Comparison of ENCODE assay signal across 18 mouse cellular contexts in the genomic region with DNA sequence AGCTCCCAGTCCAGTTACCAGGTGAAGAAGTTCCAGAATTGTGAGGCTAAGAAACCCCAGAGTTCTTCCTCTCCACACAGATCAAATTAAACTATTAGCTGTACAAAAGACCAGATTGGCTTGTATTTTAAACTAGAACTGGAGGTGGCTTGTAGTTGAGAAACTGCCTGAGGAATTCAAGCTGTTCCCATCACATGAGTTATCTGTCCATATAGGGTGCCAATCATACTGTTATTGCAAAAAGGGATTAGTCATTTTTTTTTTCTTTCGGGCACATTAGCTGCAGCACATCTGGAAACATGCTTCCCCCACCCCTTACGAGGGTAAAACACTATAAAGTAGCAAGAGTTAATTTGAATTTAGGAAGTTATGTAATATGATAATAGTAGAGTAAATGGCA.
A peak's percentile ranks its signal among the peaks of the same experiment; 100 is the strongest.
DNase-seq lines count a peak whose midpoint lies in the region; TF ChIP-seq lines count a peak whose summit lies in the region.
"Had no signal": no experiment of that assay in that cellular context is flagged by ENCODE, and none has a peak within 500 bp of the region (broad histone marks: within the 10 kb centered on the region; RNA-seq: fewer than 3 reads in every experiment).

No protein-coding gene starts in this region.

- H3K27ac ChIP-seq in cortical plate, adult 2 months (ENCODE audit: insufficient read depth, low read length): peak overlapping the region; percentile 97
- H3K27ac ChIP-seq: embryonic facial prominence, embryonic 10.5 days; heart, embryonic 13.5 days; hindbrain, embryonic 15.5 days had no signal

- TF ChIP-seq POLR2A in cortical plate, adult 2 months (IDR thresholded peaks at IDR 0.05; ENCODE audit: extremely low read depth, insufficient read depth, low read length): no peak

- peaks cover 9% of the 10 kb centered on the region; the same call in 1 of the 2 replicates for H3K4me1 ChIP-seq in cortical plate, adult 2 months (ENCODE audit: control insufficient read depth, insufficient read depth, low read length)
- H3K4me1 ChIP-seq: embryonic facial prominence, embryonic 10.5 days; heart, embryonic 13.5 days; hindbrain, embryonic 15.5 days had no signal

- DNase-seq in layer of hippocampus, adult 11-12 months (ENCODE audit: low spot score): peak; percentile 33
- DNase-seq in layer of hippocampus, postnatal 10 days (ENCODE audit: low spot score in 2 of 2): no peak
- peak; percentile 29 to 49 for DNase-seq in left cerebral cortex, adult 9 months (ENCODE audit: low spot score in 2 of 2)
- DNase-seq in left cerebral cortex, adult 11 months (ENCODE audit: low spot score): no peak
- DNase-seq in layer of hippocampus, adult 9-11 months: peak; percentile 69
- no peak for DNase-seq in adrenal gland, adult (ENCODE audit: inconsistent age in 2 of 2, low spot score in 1 of 2)
- no peak for DNase-seq in adrenal gland, postnatal 25 days
- DNase-seq: adrenal gland, adult 8-10 months; cerebellum, adult 11-12 months; cerebellum, adult 9-10 months; cerebellum, postnatal 36 days; gastrocnemius, postnatal 36 days; heart, adult 11 months; heart, postnatal 36 days had no signal

- no peak overlapping the region for H3K4me3 ChIP-seq in cortical plate, adult 2 months (ENCODE audit: insufficient read depth, low read length)
- H3K4me3 ChIP-seq: embryonic facial prominence, embryonic 10.5 days; heart, embryonic 13.5 days; hindbrain, embryonic 15.5 days had no signal

- no peak for TF ChIP-seq CTCF in cortical plate, adult 2 months (IDR thresholded peaks at IDR 0.05; ENCODE audit: extremely low read depth, insufficient read depth, low read length)

Comparison
In these comparisons a context has a peak if more than half of its experiments do, and no peak if none do; other contexts are left out.
1. DNase-seq: peak in layer of hippocampus, adult 11-12 months (single experiment), left cerebral cortex, adult 9 months (2 of 2) and layer of hippocampus, adult 9-11 months (single experiment); none in layer of hippocampus, postnatal 10 days (0 of 2), left cerebral cortex, adult 11 months (single experiment), adrenal gland, adult (0 of 2) and adrenal gland, postnatal 25 days (single experiment).